Mouse (Mus musculus): ENCODE measurements at regions not wholly inside any gene's neighbourhood (a gene's known extent, or its start where the extent isn't known, plus 50 kb on each side); places are given as distances from the start of the nearest gene placed in this dataset.

- no peak for DNase-seq (ENCODE audit: low read depth, low spot score)
Measured at GRCm38 (mm10) chr15:63670561-63670960, 174.4 kb downstream of the Gsdmc2 start.

DNA sequence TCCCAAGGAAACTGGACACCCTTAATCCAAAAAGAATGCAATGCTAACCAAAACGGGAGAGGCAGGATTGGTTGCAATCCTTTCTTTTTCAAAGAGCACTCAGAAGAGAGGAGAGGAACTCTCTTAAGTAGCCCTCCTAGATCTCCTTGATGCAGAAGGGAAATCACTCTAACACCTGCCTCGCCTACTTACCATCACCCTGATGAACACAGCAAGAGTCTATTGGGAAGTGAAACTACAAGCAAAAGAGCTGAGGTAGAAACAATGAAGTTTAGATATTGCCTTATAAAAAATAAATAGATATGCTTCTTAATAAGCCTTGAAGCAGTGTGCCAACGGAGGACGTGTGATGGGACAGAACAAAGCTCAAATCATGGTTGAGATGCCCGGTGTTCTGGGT is 177.4 kb downstream of the Gsdmc2 start:
- DNase-seq (ENCODE audit: low read depth, low spot score), result no peak

DNA sequence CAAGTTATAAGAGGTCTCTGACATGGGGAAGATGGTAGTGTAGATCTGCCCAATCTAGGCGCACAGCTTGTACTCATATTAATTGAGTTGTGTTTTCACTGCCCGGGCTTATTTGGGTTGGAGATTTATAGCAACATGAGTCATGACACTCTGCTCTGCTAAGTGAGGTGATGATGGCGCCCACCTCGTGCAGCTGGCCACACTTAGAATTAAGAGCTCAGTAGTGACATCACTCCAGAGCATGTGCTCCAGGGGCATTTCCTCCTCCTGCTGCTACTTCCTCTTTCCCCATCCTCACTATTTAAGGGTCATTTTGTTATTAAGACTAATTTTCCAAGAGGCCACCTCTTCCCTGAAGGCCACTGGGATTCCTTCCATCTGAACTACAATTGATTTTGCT is 179.5 kb downstream of the Gsdmc2 start:
- no peak for DNase-seq (ENCODE audit: low read depth, low spot score)

- DNase-seq (ENCODE audit: low read depth, low spot score), result no peak
Measured at GRCm38 (mm10) chr15:63664877-63665276, 180.1 kb downstream of the Gsdmc2 start.

DNA sequence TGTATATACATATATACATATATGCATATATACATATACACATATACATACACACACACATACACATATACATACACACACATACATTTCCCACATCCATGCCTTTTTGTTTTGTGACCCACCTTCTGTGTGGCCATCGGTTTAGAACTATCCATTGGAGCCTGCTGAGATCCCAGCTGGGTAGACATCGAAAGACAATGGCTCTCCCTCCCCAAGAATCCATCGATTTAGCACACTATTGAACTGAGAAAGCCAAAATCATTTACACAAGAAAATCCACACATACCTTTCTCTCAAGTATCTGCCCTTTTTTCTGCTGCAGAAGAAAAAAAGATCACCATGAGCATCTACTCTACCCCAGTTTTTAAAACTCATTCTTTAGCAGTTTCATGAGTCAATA is 182.8 kb downstream of the Gsdmc2 start:
- peak; percentile 72 for DNase-seq (ENCODE audit: low read depth, low spot score)

DNA sequence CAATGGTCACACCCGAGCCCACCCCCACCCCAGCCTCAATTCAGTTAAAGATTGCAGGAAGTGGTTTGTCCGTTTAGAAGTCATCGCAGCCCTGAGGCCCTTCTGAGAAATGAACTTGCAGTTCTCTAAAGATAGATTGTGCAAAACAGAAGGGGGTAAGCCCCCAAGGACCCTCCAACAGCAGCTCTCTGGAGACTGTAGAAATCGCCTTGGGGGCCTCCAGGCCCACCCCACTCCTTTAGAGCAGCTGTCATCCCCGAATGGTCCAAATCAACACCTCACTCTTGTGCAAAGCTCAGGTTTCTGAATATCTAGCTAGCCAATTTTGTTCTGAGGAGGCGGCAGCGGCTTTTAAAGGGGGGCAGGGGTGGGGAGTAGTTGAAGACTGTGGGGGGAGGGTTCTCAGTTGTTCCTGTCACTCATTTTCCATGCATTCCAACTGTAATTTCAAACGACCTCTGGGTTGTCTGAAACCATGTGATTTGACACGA is 186.9 kb downstream of the Gsdmc2 start:
- DNase-seq (ENCODE audit: low read depth, low spot score), result no peak

- peak; percentile 68 for DNase-seq (ENCODE audit: low read depth, low spot score)
Measured at GRCm38 (mm10) chr15:63652216-63652961, 192.6 kb downstream of the Gsdmc2 start.

- DNase-seq (ENCODE audit: low read depth, low spot score), result no peak
Measured at GRCm38 (mm10) chr15:63651120-63651519, 193.9 kb downstream of the Gsdmc2 start.

DNA sequence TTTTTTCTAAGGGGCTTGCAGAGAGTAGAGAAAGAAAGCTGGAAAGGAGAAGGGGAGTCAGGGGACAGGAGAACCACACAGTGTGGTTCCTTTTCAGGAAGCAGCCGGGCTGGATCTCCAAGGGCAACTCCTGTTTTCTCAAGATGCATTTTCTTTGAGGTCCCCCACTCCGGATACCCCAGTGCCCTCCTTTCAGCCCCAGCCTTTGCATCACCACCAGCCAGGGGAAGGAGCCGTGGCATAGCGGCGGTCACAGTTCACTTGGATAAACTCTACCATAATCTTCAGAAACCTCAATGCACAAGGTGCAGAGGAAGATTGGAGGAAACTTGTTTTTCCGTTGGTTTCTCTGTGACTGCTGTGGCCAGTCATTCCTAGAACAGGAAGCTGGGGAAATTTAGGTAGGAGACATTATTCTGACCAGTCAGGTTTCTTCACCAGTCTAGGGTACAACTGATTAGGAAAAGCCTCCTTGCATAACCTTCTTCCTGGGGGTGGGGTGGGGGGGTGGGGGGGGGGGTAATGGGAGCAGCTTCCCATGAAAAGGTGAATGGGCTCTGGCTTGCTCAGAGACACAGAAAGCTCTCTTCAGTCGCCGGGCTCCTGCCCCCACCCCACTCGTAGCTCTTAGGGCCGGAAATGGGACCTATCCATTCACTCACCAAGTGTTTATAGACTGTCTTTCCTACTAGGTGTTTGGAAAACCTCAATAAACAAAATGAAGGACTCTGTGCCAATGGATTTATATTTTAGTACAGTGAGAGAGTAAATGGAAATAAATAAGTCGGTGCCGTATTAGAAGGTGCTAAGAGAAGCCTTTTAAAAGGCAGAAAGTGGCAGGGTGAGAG is 196.6 kb downstream of the Gsdmc2 start:
- no peak for DNase-seq (ENCODE audit: low read depth, low spot score)

GRCm38 (mm10) chr15:63624814-63625213 is 220.2 kb downstream of the Gsdmc2 start:
- no peak for DNase-seq (ENCODE audit: low read depth, low spot score)

- DNase-seq (ENCODE audit: low read depth, low spot score), result no peak
Measured at GRCm38 (mm10) chr15:63624249-63624648, 220.7 kb downstream of the Gsdmc2 start.

GRCm38 (mm10) chr15:63616506-63617208 is 228.3 kb downstream of the Gsdmc2 start:
- DNase-seq (ENCODE audit: low read depth, low spot score), result no peak

GRCm38 (mm10) chr15:63614191-63614590 is 230.8 kb downstream of the Gsdmc2 start:
- DNase-seq (ENCODE audit: low read depth, low spot score), result no peak

DNA sequence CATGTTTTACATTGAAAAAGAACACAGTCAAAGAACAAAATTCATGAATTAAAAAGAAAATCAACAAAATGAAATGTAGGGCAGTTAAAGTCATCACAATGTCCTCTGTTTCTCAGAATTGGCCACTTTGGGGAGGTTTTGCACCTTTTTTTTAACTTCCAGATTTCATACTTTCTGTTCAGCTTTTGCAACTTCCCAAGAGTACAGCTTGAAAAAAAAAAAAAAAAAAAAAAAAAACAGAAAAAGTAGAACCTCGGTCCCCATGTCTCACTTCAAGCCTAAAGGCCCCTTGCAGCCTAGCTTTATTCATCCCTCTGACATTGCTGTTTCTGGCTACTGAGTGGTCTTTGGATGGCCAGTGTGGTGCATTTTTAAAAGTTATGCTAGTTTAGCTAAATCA is 231.9 kb downstream of the Gsdmc2 start:
- no peak for DNase-seq (ENCODE audit: low read depth, low spot score)

DNA sequence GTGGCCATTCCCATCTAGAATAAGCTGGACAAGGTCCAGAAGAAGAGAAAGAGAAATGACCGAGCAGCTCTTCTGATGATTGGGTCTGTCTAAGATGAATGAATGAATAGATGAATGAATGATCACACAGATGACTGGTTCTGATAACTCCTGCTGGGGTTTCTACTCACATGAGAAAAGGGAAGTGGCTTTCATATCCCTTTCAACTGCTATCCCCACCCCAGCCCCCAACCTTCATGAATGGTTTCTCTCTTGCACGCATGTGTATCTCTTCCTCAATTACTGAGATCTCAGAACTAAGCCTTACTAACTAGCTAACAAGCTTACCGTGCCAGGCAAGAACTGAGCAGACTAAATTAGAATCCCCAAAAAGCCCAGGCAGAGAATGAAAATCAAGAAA is 233.8 kb downstream of the Gsdmc2 start:
- DNase-seq (ENCODE audit: low read depth, low spot score), result no peak

DNA sequence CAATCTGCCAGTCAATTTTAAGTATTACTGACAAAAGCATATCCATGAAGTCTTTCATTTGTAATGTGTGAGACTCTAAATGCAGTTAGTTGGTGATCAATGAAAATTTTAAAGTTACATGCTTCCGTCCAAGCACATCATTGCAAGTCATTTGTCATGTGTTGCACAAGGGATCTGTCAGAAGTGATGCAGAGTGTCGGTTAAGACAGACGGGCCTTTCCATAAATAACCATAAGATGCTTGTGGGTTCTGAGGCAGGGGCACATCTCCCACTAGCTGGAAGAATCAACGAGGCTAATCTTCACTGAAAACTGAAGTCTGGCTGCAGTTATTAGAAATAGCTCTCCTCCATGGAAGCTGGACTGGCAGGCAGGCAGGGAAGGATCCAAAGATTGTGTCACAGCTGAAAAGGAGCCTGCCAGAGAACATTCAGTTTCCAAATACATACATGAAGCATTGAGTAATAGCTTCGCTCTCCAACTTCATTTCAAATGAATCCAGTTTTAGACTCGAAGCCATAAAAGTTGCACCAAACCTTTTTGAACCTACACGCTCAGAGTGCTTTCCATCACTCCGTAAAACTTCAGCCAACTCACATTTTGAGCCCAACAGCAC is 241.8 kb downstream of the Gsdmc2 start:
- no peak for DNase-seq (ENCODE audit: low read depth, low spot score)

DNA sequence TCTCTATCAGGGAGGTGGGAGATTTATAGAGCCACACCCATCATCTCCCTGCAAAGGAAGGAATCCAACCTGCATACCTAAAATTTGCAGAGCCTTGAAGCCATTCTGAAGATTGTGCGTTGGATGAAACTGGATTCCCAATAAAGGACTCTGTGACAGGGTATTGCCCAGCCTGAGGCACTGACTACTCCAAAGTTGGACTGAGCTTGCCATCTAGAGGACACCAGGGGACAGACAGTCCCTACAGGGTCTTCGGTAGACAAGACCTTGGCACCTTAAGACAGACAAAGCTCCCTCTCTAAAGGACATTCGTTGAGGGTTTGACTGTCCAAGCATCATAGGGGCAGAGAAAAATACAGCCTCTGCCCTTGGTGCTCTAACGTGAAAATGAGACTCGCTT is 243.4 kb downstream of the Gsdmc2 start:
- peak; percentile 31 for DNase-seq (ENCODE audit: low read depth, low spot score)

- DNase-seq (ENCODE audit: low read depth, low spot score), result no peak
Measured at GRCm38 (mm10) chr15:63592758-63593463, 252.1 kb downstream of the Gsdmc2 start.

DNA sequence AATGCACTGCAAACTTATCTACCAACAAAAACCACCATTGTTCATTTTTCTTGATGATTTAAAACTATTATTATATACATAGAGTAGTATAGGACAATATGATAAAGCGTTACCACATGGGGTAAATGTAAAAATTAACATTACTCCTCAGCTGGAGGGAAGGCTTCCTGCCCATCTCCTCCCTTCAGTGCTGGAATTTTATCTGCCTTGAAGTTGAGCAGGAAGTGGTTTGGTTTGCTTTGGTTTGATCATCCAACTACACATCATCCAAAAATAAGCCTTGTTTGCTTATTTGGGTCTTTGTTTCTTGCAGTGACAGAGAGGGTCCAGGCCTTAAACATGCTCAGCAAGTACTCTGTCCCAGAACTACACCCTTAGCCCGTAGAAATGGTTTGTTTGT is 285.7 kb downstream of the Gsdmc2 start:
- DNase-seq (ENCODE audit: low read depth, low spot score), result no peak

- DNase-seq (ENCODE audit: low read depth, low spot score), result no peak
Measured at GRCm38 (mm10) chr15:63558691-63559090, 286.3 kb downstream of the Gsdmc2 start.

DNA sequence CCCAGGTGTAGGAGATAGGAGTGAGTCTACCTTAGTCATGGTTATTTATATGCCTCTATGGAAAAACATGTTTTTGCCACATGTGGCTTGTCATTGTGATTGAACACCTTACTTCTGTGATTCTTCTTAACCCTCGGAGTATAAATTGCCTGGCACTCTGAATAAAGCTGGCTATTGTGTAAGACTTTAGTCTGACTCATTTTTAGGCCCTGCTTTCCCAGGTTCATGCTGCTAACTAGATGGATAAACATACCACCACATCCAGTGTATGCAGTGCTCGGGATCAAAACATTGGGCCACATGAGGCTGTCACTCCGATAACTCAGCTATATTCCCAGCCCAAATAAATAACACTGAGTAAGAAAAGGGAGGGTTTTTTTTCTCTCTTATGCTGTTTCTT is 287.2 kb downstream of the Gsdmc2 start:
- DNase-seq (ENCODE audit: low read depth, low spot score), result no peak

All from ZHBTc4 (cell line).